Mouse (Mus musculus) ES-Bruce4 (cell line): Measurements from ENCODE around the gene Saa4.

Experiments used
- CTCF ChIP-seq: IDR thresholded peaks from one replicate; pipeline ENCODE4 v1.8.1; 2011; ENCODE audit warnings: low read depth, low read length
- EP300 ChIP-seq: IDR thresholded peaks from 2 replicates; pipeline ENCODE4 v1.6.1; 2011; ENCODE audit warnings: low read depth, low read length; ENCODE audit not compliant: insufficient read depth
- POLR2A ChIP-seq: IDR thresholded peaks from one replicate; pipeline ENCODE4 v1.8.1; 2011; ENCODE audit warnings: low read length; ENCODE audit not compliant: insufficient read depth

GRCm38 (mm10) chr7:46764672-46765071 lies 32.3 kb upstream of the Saa4 start:
- no peak for TF ChIP-seq POLR2A
- peak; percentile 57; the same call in 1 of the 2 replicates for TF ChIP-seq EP300
- no peak for TF ChIP-seq CTCF
